34 mouse cellular contexts compared by ENCODE assay signal in the genomic region with DNA sequence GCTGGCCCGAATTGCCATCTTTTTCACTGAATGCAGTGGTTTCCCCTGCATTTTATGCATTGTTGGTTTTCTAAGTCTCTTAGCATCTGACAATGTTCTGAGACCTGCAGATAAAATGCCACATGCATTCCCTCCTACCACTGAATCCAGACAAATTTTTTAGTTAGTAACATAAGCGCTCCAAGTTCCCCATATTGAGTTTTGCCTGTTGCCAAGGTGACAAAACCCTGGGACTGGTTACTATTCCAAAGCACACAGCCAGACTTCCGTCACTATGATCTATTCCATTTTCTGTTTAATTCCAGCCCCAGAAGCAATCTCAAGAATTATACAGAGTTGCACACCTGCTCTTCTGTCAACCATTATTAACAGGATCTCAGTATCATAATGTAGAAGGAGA. TPM values are rescaled to one million over a fixed set of nuclear protein-coding genes. Genes with fewer than 3 reads are reported as not detected.
DNase-seq lines count a peak whose midpoint lies in the region; ATAC-seq and TF ChIP-seq lines count a peak whose summit lies in the region.
"Had no signal": no experiment of that assay in that cellular context is flagged by ENCODE, and none has a peak within 500 bp of the region (broad histone marks: within the 10 kb centered on the region; RNA-seq: fewer than 3 reads in every experiment).

No protein-coding gene starts in this region.

- no peak overlapping the region for H3K9ac ChIP-seq in lung, postnatal 0 days (replicated peaks; ENCODE audit: low read depth)
- H3K9ac ChIP-seq: embryonic facial prominence, embryonic 13.5 days; forebrain, embryonic 13.5 days; heart, embryonic 13.5 days; kidney, embryonic 15.5 days; liver, postnatal 0 days; midbrain, embryonic 12.5 days; neural tube, embryonic 13.5 days had no signal

- H3K9me3 ChIP-seq in lung, postnatal 0 days (ENCODE audit: low read length): no peaks in the 10 kb centered on the region
- H3K9me3 ChIP-seq: embryonic facial prominence, embryonic 13.5 days; forebrain, embryonic 13.5 days; heart, embryonic 13.5 days; kidney, embryonic 15.5 days; midbrain, embryonic 12.5 days; neural tube, embryonic 13.5 days had no signal

- no peak for TF ChIP-seq EP300 in lung, postnatal 0 days (IDR thresholded peaks at IDR 0.05)

- TF ChIP-seq CTCF in lung, postnatal 0 days (IDR thresholded peaks at IDR 0.05): no peak

- no peak overlapping the region for H3K4me3 ChIP-seq in lung, postnatal 0 days (ENCODE audit: low read depth, low read length)
- H3K4me3 ChIP-seq: embryonic facial prominence, embryonic 13.5 days; erythroblast, embryonic 14.5 days; forebrain, embryonic 13.5 days; heart, embryonic 13.5 days; kidney, embryonic 15.5 days; left cerebral cortex, adult 2 months; midbrain, embryonic 12.5 days; neural tube, embryonic 13.5 days had no signal

- H3K27ac ChIP-seq in lung, postnatal 0 days (ENCODE audit: low read length): no peak overlapping the region
- H3K27ac ChIP-seq: embryonic facial prominence, embryonic 13.5 days; forebrain, embryonic 13.5 days; heart, embryonic 13.5 days; kidney, embryonic 15.5 days; left cerebral cortex, adult 2 months; midbrain, embryonic 12.5 days; neural tube, embryonic 13.5 days; stomach, postnatal 0 days had no signal

- H3K4me1 ChIP-seq in lung, postnatal 0 days (ENCODE audit: insufficient read depth, low read depth, low read length): no peaks in the 10 kb centered on the region
- H3K4me1 ChIP-seq: embryonic facial prominence, embryonic 13.5 days; forebrain, embryonic 13.5 days; heart, embryonic 13.5 days; kidney, embryonic 15.5 days; midbrain, embryonic 12.5 days had no signal

- no peak for ATAC-seq in lung, postnatal 0 days
- ATAC-seq: CD4-positive, CD25-positive, alpha-beta regulatory T cell, adult 4 months; forebrain, embryonic 13.5 days; liver, postnatal 0 days had no signal

- 67% methylated on average over 3 of the region's 3 CpGs for WGBS in lung, postnatal 0 days

- no peaks in the 10 kb centered on the region for H3K27me3 ChIP-seq in lung, postnatal 0 days (replicated peaks; ENCODE audit: insufficient read depth, low read length)
- H3K27me3 ChIP-seq: embryonic facial prominence, embryonic 13.5 days; forebrain, embryonic 13.5 days; heart, embryonic 13.5 days; kidney, embryonic 15.5 days; midbrain, embryonic 12.5 days; neural tube, embryonic 13.5 days had no signal

- DNase-seq in frontal cortex, adult 2 months (ENCODE audit: extremely low spot score in 1 of 2, low spot score in 1 of 2): peak; percentile 28 to 43
- no peak for DNase-seq in frontal cortex, postnatal 14 days (ENCODE audit: low spot score in 2 of 2)
- peak; percentile 48 to 77 for DNase-seq in layer of hippocampus, adult 18-20 months (ENCODE audit: low spot score in 2 of 2)
- DNase-seq in layer of hippocampus, postnatal 10 days (ENCODE audit: low spot score in 2 of 2): no peak
- peak; percentile 37 to 71 for DNase-seq in right cerebral cortex, postnatal 10 days (ENCODE audit: low spot score in 2 of 2)
- DNase-seq in right cerebral cortex, postnatal 25 days: no peak
- no peak for DNase-seq in lung, postnatal 0 days (ENCODE audit: low spot score)
- DNase-seq: adrenal gland, postnatal 14 days; cerebellum, adult 8-10 months; cerebellum, postnatal 36 days; embryo, embryonic 11 days; heart, adult 11 months; heart, postnatal 14 days; kidney, adult 11 months; kidney, postnatal 36 days; liver, postnatal 0 days; lung, postnatal 10 days; retina, postnatal 1 day; thymus, postnatal 14 days had no signal

- H3K36me3 ChIP-seq in lung, postnatal 0 days (ENCODE audit: insufficient read depth, low read length): no peaks in the 10 kb centered on the region
- H3K36me3 ChIP-seq: embryonic facial prominence, embryonic 13.5 days; heart, embryonic 13.5 days; kidney, embryonic 15.5 days; midbrain, embryonic 12.5 days; neural tube, embryonic 13.5 days had no signal

- no peak overlapping the region for H3K4me2 ChIP-seq in lung, postnatal 0 days (replicated peaks; ENCODE audit: low read depth, low read length)
- H3K4me2 ChIP-seq: embryonic facial prominence, embryonic 13.5 days; forebrain, embryonic 13.5 days; heart, embryonic 13.5 days; kidney, embryonic 15.5 days; midbrain, embryonic 12.5 days; neural tube, embryonic 13.5 days had no signal

RNA-seq across cellular contexts. Expression of a gene that starts 15.7 kb away (rescaled TPM):
- 33.7 and 34.3 TPM in 2 replicates for polyA plus RNA-seq in frontal cortex, adult 2 months (2012; rRNA removed)
- total RNA-seq in layer of hippocampus, adult 18-20 months (2021): 10 to 100 TPM; 13.6 to 13.9 TPM
- 10 to 100 TPM; 39.5 to 43.6 TPM for total RNA-seq in layer of hippocampus, postnatal 10 days (2021)
- polyA plus RNA-seq in lung, postnatal 0 days (2015; fragmentation: Nextera tagmentation; extraction: Ambion mirVana): 9.4 and 10.2 TPM in 2 replicates
- total RNA-seq: megakaryocyte progenitor cell, adult 5-6 weeks had no signal
- polyA plus RNA-seq: CD4-positive, CD25-positive, alpha-beta regulatory T cell, adult 4 months; erythroblast, embryonic 14.5 days had no signal

RNA-seq across cellular contexts. Expression of a gene that starts 26.9 kb away (rescaled TPM):
- not detected in 2 replicates for polyA plus RNA-seq in frontal cortex, adult 2 months (2012; rRNA removed)
- total RNA-seq in layer of hippocampus, adult 18-20 months (2021): not detected
- not detected for total RNA-seq in layer of hippocampus, postnatal 10 days (2021)
- polyA plus RNA-seq in lung, postnatal 0 days (2015; fragmentation: Nextera tagmentation; extraction: Ambion mirVana): not detected in 2 replicates
- total RNA-seq: adrenal gland, postnatal 14 days; heart, postnatal 14 days; left cerebral cortex, adult 2 months; liver, adult 2 months; megakaryocyte progenitor cell, adult 5-6 weeks had no signal
- polyA plus RNA-seq: brain, embryonic 14.5 days; CD4-positive, CD25-positive, alpha-beta regulatory T cell, adult 4 months; embryonic facial prominence, embryonic 13.5 days; erythroblast, embryonic 14.5 days; heart, embryonic 13.5 days; hindbrain, embryonic 11.5 days; kidney, embryonic 15.5 days; limb, embryonic 11.5 days; liver, adult 2 months; liver, postnatal 0 days; midbrain, embryonic 12.5 days; neural tube, embryonic 13.5 days; stomach, postnatal 0 days had no signal

Comparison
In these comparisons a context has a peak if more than half of its experiments do, and no peak if none do; other contexts are left out.
1. DNase-seq: peak in frontal cortex, adult 2 months (2 of 2), layer of hippocampus, adult 18-20 months (2 of 2) and right cerebral cortex, postnatal 10 days (2 of 2); none in frontal cortex, postnatal 14 days (0 of 2), layer of hippocampus, postnatal 10 days (0 of 2), right cerebral cortex, postnatal 25 days (single experiment) and lung, postnatal 0 days (single experiment).